Mouse (Mus musculus) embryonic stem cell, embryonic (primary cell): ENCODE results near the gene H2-D1.

Experiments
- CTCF ChIA-PET, 4 experiments: fragments of 300-600 bp in 2 of 4; fragments of 350-600 bp in 2 of 4; sonication (Branson Sonifier 250); formaldehyde crosslinking; loops; one replicate each; lab custom pipeline; 2022; ENCODE audit warnings: inconsistent platforms in 2 of 4; lab: Charles Lee
- POLR2A ChIA-PET, 4 experiments: fragments of 300-600 bp in 2 of 4; fragments of 350-600 bp in 2 of 4; sonication (Branson Sonifier 250); formaldehyde crosslinking; loops; one replicate each; lab custom pipeline; 2022; ENCODE audit warnings: antibody characterized with exemption in 4 of 4, inconsistent platforms in 1 of 4; lab: Charles Lee

Gene H2-D1

GRCm38 (mm10) chr17:35262664-35263522, at the start of gene H2-D1:
Gene H2-D1 (plus strand): TSS chr17:35262730.
- ChIA-PET POLR2A (no interaction called here), CTCF (no interaction called here)

GRCm38 (mm10) chr17:35213071-35213470, 49.5 kb upstream of the H2-D1 start:
- CTCF ChIA-PET = interaction anchor here in 1 of 4 experiments (0.5 kb wide), 1 partner anchor 31 kb away, joined by 3 read pairs; no protein-coding TSS in a partner anchor

GRCm38 (mm10) chr17:35218516-35219193, 43.9 kb upstream of the H2-D1 start:
- ChIA-PET CTCF (interaction anchor here in 3 of 4 experiments (0.5 to 4.1 kb wide), 7 partner anchors 14 to 1048 kb away, joined by 3 to 25 read pairs (median 6); partner anchors contain the start of gene Apom (in 1 of the 3)), POLR2A (interaction anchor here in 3 of 4 experiments (0.5 to 5.7 kb wide), 13 partner anchors 14 to 163 kb away, joined by 3 to 36 read pairs (median 4); partner anchors contain the start of genes Ddx39b (in 2 of the 3), Atp6v1g2 (in 1 of the 3) and Tnf (in 1 of the 3))

More at GRCm38 (mm10) chr17:35213071-35213470, 49.5 kb upstream of the H2-D1 start:
- POLR2A ChIA-PET = interaction anchor here in 2 of 4 experiments (0.6 to 1.3 kb wide), 3 partner anchors 28 to 149 kb away, joined by 3 to 5 read pairs (median 3); partner anchors contain the start of gene Ddx39b (in 1 of the 2)

GRCm38 (mm10) chr17:35219601-35220041, 42.9 kb upstream of the H2-D1 start:
- ChIA-PET POLR2A (interaction anchor here in 3 of 4 experiments (0.6 to 5.7 kb wide), 18 partner anchors 9 to 614 kb away, joined by 3 to 36 read pairs (median 4); partner anchors contain the start of genes Ddx39b (in 2 of the 3), Atp6v1g2 (in 1 of the 3), Lsm2 (in 1 of the 3) and Lta (in 1 of the 3)), CTCF (interaction anchor here in 3 of 4 experiments (0.7 to 4.1 kb wide), 10 partner anchors 9 to 1049 kb away, joined by 3 to 25 read pairs (median 6); no protein-coding TSS in a partner anchor)

GRCm38 (mm10) chr17:35220156-35220952, 42.2 kb upstream of the H2-D1 start, which contains the start of gene Gm16181:
Gene Gm16181 (plus strand): TSS chr17:35220834.
- ChIA-PET CTCF (interaction anchor here (0.7 to 4.1 kb wide), 14 partner anchors 9 to 54 kb away, joined by 3 to 25 read pairs (median 5); no protein-coding TSS in a partner anchor), POLR2A (interaction anchor here (0.6 to 5.7 kb wide), 23 partner anchors 8 to 615 kb away, joined by 3 to 36 read pairs (median 4); partner anchors contain the start of genes Atp6v1g2 (in 2 of the 4), Ddx39b (in 2 of the 4), Lsm2 (in 1 of the 4) and Lta (in 1 of the 4))

- CTCF ChIA-PET = interaction anchor here in 3 of 4 experiments (1.1 to 4.1 kb wide), 7 partner anchors 36 to 56 kb away, joined by 3 to 25 read pairs (median 6); no protein-coding TSS in a partner anchor
- POLR2A ChIA-PET = interaction anchor here in 2 of 4 experiments (0.6 to 5.7 kb wide), 5 partner anchors 18 to 116 kb away, joined by 3 to 36 read pairs (median 5); partner anchors contain the start of gene Ddx39b (in 2 of the 2)
Observed at GRCm38 (mm10) chr17:35222299-35222698, 40.2 kb upstream of the H2-D1 start.

- CTCF ChIA-PET = interaction anchor here (0.6 to 4.7 kb wide), 12 partner anchors 46 to 668 kb away, joined by 3 to 17 read pairs (median 6); no protein-coding TSS in a partner anchor
Observed at GRCm38 (mm10) chr17:35224641-35225040, 37.9 kb upstream of the H2-D1 start.

GRCm38 (mm10) chr17:35225456-35225855, 37.1 kb upstream of the H2-D1 start:
- POLR2A ChIA-PET = interaction anchor here in 2 of 4 experiments (1.1 to 1.8 kb wide), 3 partner anchors 16 to 57 kb away, joined by 3 to 10 read pairs (median 7); partner anchors contain the start of gene Ddx39b (in 1 of the 2)

More at GRCm38 (mm10) chr17:35224641-35225040, 37.9 kb upstream of the H2-D1 start:
- POLR2A ChIA-PET = interaction anchor here in 2 of 4 experiments (0.7 to 5.7 kb wide), 5 partner anchors 17 to 46 kb away, joined by 3 to 36 read pairs (median 3); partner anchors contain the start of gene Ddx39b (in 1 of the 2)

GRCm38 (mm10) chr17:35226561-35227046, 35.9 kb upstream of the H2-D1 start:
- ChIA-PET CTCF (interaction anchor here (0.6 to 4.7 kb wide), 13 partner anchors 24 to 105 kb away, joined by 3 to 17 read pairs (median 4); partner anchors contain the start of genes Gpank1 (in 1 of the 4), Lst1 (in 1 of the 4) and Tnf (in 1 of the 4)), POLR2A (interaction anchor here in 3 of 4 experiments (0.7 to 1.8 kb wide), 9 partner anchors 15 to 225 kb away, joined by 3 to 7 read pairs (median 4); partner anchors contain the start of genes Ddx39b (in 2 of the 3) and Vars (in 1 of the 3))

More at GRCm38 (mm10) chr17:35225456-35225855, 37.1 kb upstream of the H2-D1 start:
- CTCF ChIA-PET = interaction anchor here in 3 of 4 experiments (0.8 to 4.7 kb wide), 9 partner anchors 36 to 59 kb away, joined by 3 to 17 read pairs (median 6); partner anchors contain the start of gene Lst1 (in 1 of the 3)

GRCm38 (mm10) chr17:35231022-35231421, 31.5 kb upstream of the H2-D1 start:
- POLR2A ChIA-PET = interaction anchor here in 3 of 4 experiments (0.7 to 8.9 kb wide), 9 partner anchors 11 to 278 kb away, joined by 3 to 98 read pairs (median 4); partner anchors contain the start of gene Ddx39b (in 2 of the 3)
- CTCF ChIA-PET = interaction anchor here (0.5 to 11.2 kb wide), 24 partner anchors 10 to 962 kb away, joined by 3 to 161 read pairs (median 5); partner anchors contain the start of genes Ddx39b (in 1 of the 4), Gm16181 (in 1 of the 4) and Prrc2a (in 1 of the 4)

- ChIA-PET CTCF (interaction anchor here (0.6 to 11.2 kb wide), 34 partner anchors 9 to 1045 kb away, joined by 3 to 161 read pairs (median 4); partner anchors contain the start of genes Ddx39b (in 2 of the 4), Gm16181 (in 1 of the 4), Ly6g6e (in 1 of the 4) and Prrc2a (in 1 of the 4)), POLR2A (interaction anchor here in 3 of 4 experiments (0.6 to 8.9 kb wide), 24 partner anchors 9 to 351 kb away, joined by 3 to 98 read pairs (median 4); partner anchors contain the start of genes Ddx39b (in 2 of the 3), Abhd16a (in 1 of the 3), Csnk2b (in 1 of the 3) and Gm16181 (in 1 of the 3))
Observed at GRCm38 (mm10) chr17:35232043-35232442, 30.5 kb upstream of the H2-D1 start.

- CTCF ChIA-PET = interaction anchor here (0.6 to 11.2 kb wide), 28 partner anchors 9 to 535 kb away, joined by 3 to 161 read pairs (median 4); partner anchors contain the start of genes Ddx39b (in 2 of the 4), Gm16181 (in 1 of the 4), Ly6g6e (in 1 of the 4) and Prrc2a (in 1 of the 4)
Observed at GRCm38 (mm10) chr17:35232659-35233058, 29.9 kb upstream of the H2-D1 start.

GRCm38 (mm10) chr17:35233114-35233980, 29.2 kb upstream of the H2-D1 start, which contains the start of gene Atp6v1g2:
Gene Atp6v1g2 (plus strand): TSS chr17:35233660.
- ChIA-PET CTCF (interaction anchor here (0.6 to 11.2 kb wide), 28 partner anchors 8 to 112 kb away, joined by 3 to 161 read pairs (median 5); partner anchors contain the start of genes Ddx39b (in 2 of the 4), Gpank1 (in 1 of the 4) and Prrc2a (in 1 of the 4)), POLR2A (interaction anchor here (0.6 to 8.9 kb wide), 41 partner anchors 8 to 511 kb away, joined by 3 to 98 read pairs (median 4); partner anchors contain the start of genes Ddx39b (in 3 of the 4), Gm16181 (in 2 of the 4), Prrc2a (in 2 of the 4) and Abhd16a (in 1 of the 4))

More at GRCm38 (mm10) chr17:35232659-35233058, 29.9 kb upstream of the H2-D1 start:
- POLR2A ChIA-PET = interaction anchor here (0.7 to 8.9 kb wide), 27 partner anchors 9 to 351 kb away, joined by 3 to 98 read pairs (median 4); partner anchors contain the start of genes Ddx39b (in 3 of the 4), Abhd16a (in 1 of the 4), Cchcr1 (in 1 of the 4) and Csnk2b (in 1 of the 4)
